Mouse (Mus musculus) bone marrow, adult 2 months (tissue): Measurements from ENCODE around the gene Nid2.

Experiments
- CTCF ChIP-seq: fragments of 200-500 bp; IDR thresholded peaks from 2 replicates; pipeline ENCODE4 v1.5.1; 2011; ENCODE audit warnings: low read length, control low read depth; ENCODE audit not compliant: control insufficient read depth, insufficient read depth
- POLR2A ChIP-seq: fragments of 200-500 bp; IDR thresholded peaks from 2 replicates; pipeline ENCODE4 v1.6.1; 2011; ENCODE audit warnings: low read depth, mild to moderate bottlenecking, control low read depth, low read length, borderline replicate concordance; ENCODE audit not compliant: control insufficient read depth

DNA sequence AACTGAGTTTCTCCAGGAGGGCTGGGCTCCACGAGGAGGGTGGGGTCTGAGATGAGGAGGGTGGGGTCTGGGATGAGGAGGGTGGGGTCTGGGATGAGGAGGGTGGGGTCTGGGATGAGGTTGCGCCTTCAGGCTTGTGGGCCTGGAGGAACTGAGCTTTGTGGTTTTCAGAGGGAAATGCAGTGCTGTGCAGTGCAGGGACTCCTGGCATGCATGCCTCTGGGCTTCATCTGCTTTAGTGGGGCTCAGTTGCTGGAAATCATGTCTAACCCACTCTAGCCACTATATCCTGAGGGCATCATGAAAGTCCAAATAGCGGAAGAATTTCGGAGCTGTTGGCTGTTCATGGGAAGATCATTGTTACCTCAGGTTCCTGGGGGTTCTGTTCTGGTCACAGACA is 52.2 kb downstream of the Nid2 start:
- no peak for TF ChIP-seq POLR2A
- TF ChIP-seq CTCF: no peak
